Mouse (Mus musculus) embryonic facial prominence, embryonic 13.5 days (tissue): ENCODE results near the gene Lrrc14b. TPM values are rescaled to one million over a fixed set of nuclear protein-coding genes. Genes with fewer than 3 reads are reported as not detected.

Experiments used
- ATAC-seq: fragments of 200-750 bp; cut with Nextera tagmentation; 2 replicates; pipeline ENCODE4 v1.8.0; 2017; ENCODE audit warnings: low read depth; ENCODE audit not compliant: insufficient number of reproducible peaks, insufficient read depth, low FRiP score, low TSS enrichment
- H3K27ac ChIP-seq: fragments of 300-500 bp; sonication (generic); 2 replicates; pipeline ENCODE4 v1.5.1; 2015; ENCODE audit warnings: moderate library complexity, mild to moderate bottlenecking, inconsistent platforms
- H3K27me3 ChIP-seq: fragments of 300-500 bp; sonication (generic); 2 replicates; pipeline ENCODE4 v1.6.1; 2015; ENCODE audit warnings: mild to moderate bottlenecking, inconsistent platforms
- H3K36me3 ChIP-seq: fragments of 300-500 bp; sonication (generic); 2 replicates; pipeline ENCODE4 v1.6.1; 2015; ENCODE audit warnings: mild to moderate bottlenecking, inconsistent platforms
- H3K4me1 ChIP-seq: fragments of 300-500 bp; sonication (generic); 2 replicates; pipeline ENCODE4 v1.6.1; 2015; ENCODE audit warnings: inconsistent platforms
- H3K4me2 ChIP-seq: fragments of 300-500 bp; sonication (generic); 2 replicates; pipeline ENCODE4 v1.6.1; 2015; ENCODE audit warnings: moderate library complexity, mild to moderate bottlenecking, inconsistent platforms
- H3K4me3 ChIP-seq: fragments of 300-500 bp; sonication (generic); 2 replicates; pipeline ENCODE4 v1.5.1; 2015; ENCODE audit warnings: mild to moderate bottlenecking, inconsistent platforms
- H3K9ac ChIP-seq: fragments of 300-500 bp; sonication (generic); 2 replicates; pipeline ENCODE4 v1.6.1; 2015; ENCODE audit warnings: mild to moderate bottlenecking, inconsistent platforms
- H3K9me3 ChIP-seq: fragments of 300-500 bp; sonication (generic); 2 replicates; pipeline ENCODE4 v1.6.1; 2016; ENCODE audit warnings: inconsistent platforms
- WGBS: fragments of 180-500 bp; shearing (Covaris S2); methylation state at CpG from one replicate; pipeline ENCODE4 v1.1.7; 2015; ENCODE audit warnings: mixed read lengths; 5-methylcytosine and 5-hydroxymethylcytosine counted together
- polyA plus RNA-seq: library from polyadenylated mRNA; unstranded; fragments of >200 nt; fragmentation: Nextera tagmentation; extraction: Ambion mirVana; gene quantifications from 2 replicates; pipeline ENCODE4 v1.2.1, GENCODE M21; 2015

The Lrrc14b gene
- not detected in 2 replicates for polyA plus RNA-seq

DNA sequence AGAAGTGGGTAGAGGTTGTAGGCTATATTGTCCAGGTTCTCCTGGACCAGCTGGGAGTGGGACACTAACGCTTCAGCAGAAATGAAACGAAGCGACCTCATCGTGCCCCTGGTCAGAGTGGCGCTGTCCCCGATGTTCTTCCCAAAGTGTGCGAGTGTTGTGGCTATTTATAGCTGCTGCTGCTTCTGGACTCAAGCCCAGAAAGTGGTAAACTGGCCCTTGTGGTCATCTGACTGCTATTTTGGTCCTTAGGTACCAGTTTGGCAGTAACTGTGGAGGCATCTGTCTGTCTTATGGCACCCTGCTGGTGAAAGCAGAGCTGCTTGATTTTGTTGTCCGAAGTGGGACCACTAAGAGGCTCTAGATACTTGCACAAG lies at the start of gene Lrrc14b:
TSS of gene Lrrc14b (minus strand) at position 147 of the 377 bp plus-strand sequence.
- H3K4me2 ChIP-seq: no peak within 1 kb of the TSS
- peaks cover 41% of the 10 kb centered on the region for H3K36me3 ChIP-seq
- no peak within 1 kb of the TSS for H3K9ac ChIP-seq
- no peaks in the 10 kb centered on the region for H3K4me1 ChIP-seq
- H3K9me3 ChIP-seq: no peaks in the 10 kb centered on the region
- 78% methylated on average over 8 of the region's 8 CpGs for WGBS
- no peak for ATAC-seq
- H3K27me3 ChIP-seq: no peaks in the 10 kb centered on the region
- H3K27ac ChIP-seq: no peak within 1 kb of the TSS
- H3K4me3 ChIP-seq: no peak within 1 kb of the TSS

DNA sequence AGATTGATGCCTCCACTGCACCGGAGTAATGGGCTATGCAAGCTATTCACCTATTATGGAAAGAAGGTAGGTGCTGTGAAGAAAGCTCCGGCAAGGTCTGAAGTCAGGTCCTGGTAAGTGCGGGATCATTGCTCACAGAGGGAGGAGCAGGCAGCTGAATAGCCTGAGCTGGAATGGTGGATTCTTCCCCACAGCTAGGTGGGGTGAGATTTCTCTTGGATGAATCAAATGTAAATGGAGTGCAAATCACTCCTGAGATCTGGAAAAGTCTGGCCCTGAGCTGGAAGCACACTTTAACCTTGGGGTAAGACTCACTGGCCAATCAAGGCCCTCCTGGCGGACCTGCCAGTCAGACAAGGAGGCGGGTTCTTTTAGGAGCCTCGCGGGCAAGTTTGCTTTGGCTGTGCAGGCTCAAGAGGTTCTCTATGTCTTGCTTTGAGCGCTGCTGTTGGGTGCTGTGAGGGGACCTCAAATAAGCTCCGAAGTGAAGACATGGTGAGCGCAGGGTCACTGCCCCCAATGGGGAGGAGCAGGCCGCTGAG lies 35.6 kb upstream of the Lrrc14b start, which contains the start of gene Ftl1-ps1:
TSS of gene Ftl1-ps1 (plus strand) at position 397 of the 542 bp plus-strand sequence.
- WGBS: 10% methylated on average over 11 of the region's 11 CpGs
- H3K27me3 ChIP-seq: no peaks in the 10 kb centered on the region
- ATAC-seq: no peak
- H3K4me2 ChIP-seq: peak within 1 kb of the TSS; percentile 32
- H3K9me3 ChIP-seq: no peaks in the 10 kb centered on the region
- no peak within 1 kb of the TSS; the same call in 1 of the 2 replicates for H3K4me3 ChIP-seq
- H3K27ac ChIP-seq: no peak within 1 kb of the TSS
- no peaks in the 10 kb centered on the region for H3K36me3 ChIP-seq
- no peaks in the 10 kb centered on the region for H3K4me1 ChIP-seq
- no peak within 1 kb of the TSS for H3K9ac ChIP-seq

DNA sequence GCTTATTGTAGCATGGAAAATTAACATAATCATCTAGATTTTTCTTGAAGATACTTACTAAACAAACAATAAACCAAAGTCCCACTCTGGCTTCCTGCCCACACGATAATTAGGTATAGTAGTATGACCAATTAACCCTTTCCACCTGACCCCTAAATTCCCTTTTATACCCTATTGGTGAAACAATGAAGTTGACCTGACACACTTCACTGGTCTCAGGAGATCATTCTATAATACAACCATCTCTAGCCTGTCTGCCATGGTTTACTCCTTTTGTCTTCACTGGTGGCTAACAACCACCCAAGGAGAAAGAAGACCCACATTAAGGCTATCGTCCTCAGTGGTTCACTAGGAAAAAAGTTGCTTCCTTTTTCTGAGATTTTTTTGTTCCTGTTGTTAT lies 27.4 kb upstream of the Lrrc14b start:
- no peak for ATAC-seq
- H3K4me1 ChIP-seq: 0 out of 2 replicates have a peak, but pooled peaks cover 3% of the 10 kb centered on the region
- H3K36me3 ChIP-seq: no peaks in the 10 kb centered on the region
- H3K9me3 ChIP-seq: no peaks in the 10 kb centered on the region
- 77% methylated on average over 2 of the region's 2 CpGs for WGBS
- H3K27me3 ChIP-seq: no peaks in the 10 kb centered on the region
- no peak overlapping the region for H3K4me2 ChIP-seq
- no peak overlapping the region for H3K9ac ChIP-seq
- no peak overlapping the region for H3K27ac ChIP-seq
- H3K4me3 ChIP-seq: no peak overlapping the region

DNA sequence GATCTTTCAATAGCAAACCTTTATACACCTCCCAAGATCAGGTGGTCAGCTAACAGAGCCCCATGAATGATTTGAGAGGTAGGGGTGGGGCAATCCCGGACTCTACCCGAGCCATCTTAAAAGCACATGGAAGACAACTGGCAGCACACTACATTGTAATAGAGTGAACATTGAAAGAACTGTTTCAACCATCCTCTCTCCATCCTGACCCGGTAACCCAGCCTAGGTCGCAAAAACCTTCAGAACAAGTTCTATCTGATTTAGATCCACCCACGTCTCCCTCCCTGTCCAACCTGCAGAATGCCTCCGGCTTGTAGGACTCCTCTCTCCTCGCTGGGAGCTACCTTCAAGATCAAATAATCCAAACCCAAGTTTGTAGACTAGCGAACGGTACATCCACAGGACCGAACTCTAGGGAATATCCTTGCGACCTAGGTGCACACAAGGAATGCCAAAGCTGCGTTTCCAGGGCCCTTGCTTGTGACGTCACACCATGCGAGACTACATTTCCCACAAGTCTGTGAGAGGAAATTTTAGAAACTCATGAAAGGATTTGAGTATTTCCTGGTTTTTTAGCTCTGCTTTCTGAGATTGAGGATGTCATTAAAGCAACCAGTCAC lies 26.7 kb upstream of the Lrrc14b start, which contains the start of gene Zfp72:
TSS of gene Zfp72 (minus strand) at position 466 of the 620 bp plus-strand sequence.
- ATAC-seq: peak; percentile 86; the same call in 1 of the 2 replicates
- WGBS: 2% methylated on average over 14 of the region's 14 CpGs
- Histone ChIP-seq H3K4me2 (peak within 1 kb of the TSS; percentile 67), H3K9me3 (no peaks in the 10 kb centered on the region), H3K36me3 (no peaks in the 10 kb centered on the region), H3K4me3 (peak within 1 kb of the TSS; percentile 73), H3K4me1 (0 out of 2 replicates have a peak, but pooled peaks cover 3% of the 10 kb centered on the region), H3K27ac (no peak within 1 kb of the TSS), H3K9ac (peak within 1 kb of the TSS; percentile 76), H3K27me3 (no peaks in the 10 kb centered on the region)

DNA sequence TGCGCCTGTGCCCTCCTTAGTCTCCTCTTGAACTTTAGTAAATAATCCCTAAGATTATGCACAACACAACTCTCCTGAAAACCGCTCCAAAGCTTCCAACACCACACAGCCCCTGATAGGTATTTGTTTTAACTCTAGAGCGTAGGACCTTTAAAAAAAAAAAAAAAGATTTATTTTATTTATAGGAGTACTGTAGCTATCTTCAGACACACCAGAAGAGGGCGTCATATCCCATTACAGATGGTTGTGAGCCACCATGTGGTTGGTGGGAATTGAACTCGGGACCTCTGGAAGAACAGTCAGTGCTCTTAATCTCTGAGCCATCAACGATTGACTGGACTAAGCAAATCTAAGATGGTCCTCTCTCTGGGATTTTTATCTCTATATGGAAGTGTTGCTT lies 25.9 kb upstream of the Lrrc14b start:
- ATAC-seq: no peak
- peak overlapping the region; percentile 73 for H3K4me3 ChIP-seq
- no peaks in the 10 kb centered on the region for H3K36me3 ChIP-seq
- H3K9ac ChIP-seq: peak overlapping the region; percentile 76; the same call in 1 of the 2 replicates
- no peaks in the 10 kb centered on the region for H3K9me3 ChIP-seq
- WGBS: 66% methylated on average over 6 of the region's 6 CpGs
- no peaks in the 10 kb centered on the region for H3K27me3 ChIP-seq
- H3K4me1 ChIP-seq: 0 out of 2 replicates have a peak, but pooled peaks cover 3% of the 10 kb centered on the region
- H3K4me2 ChIP-seq: peak overlapping the region; percentile 67
- H3K27ac ChIP-seq: no peak overlapping the region

DNA sequence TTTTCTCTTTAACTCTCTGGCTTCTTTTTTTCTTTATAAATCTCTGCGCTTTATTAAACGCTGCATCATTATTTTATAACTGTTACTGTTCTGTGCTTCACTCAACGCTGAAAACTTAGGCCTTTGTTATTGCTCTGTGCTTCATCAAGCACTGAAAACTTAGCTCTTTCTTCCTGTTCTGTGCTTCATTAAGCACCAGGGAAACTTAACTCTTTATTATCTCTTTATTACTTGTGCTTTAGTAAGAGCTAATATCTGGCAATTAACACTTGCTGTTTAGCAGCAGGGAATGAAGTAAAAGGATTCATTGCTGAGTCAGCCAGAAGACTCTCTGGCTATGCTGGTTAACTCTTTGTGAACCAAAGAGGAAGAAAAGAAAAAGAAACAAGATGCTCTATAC lies 18.5 kb upstream of the Lrrc14b start:
- H3K4me2 ChIP-seq: no peak overlapping the region
- no peak overlapping the region for H3K9ac ChIP-seq
- H3K4me3 ChIP-seq: no peak overlapping the region
- no peaks in the 10 kb centered on the region; the same call in 1 of the 2 replicates for H3K36me3 ChIP-seq
- H3K27me3 ChIP-seq: no peaks in the 10 kb centered on the region
- WGBS: 49% methylated on average over 3 of the region's 3 CpGs
- no peak for ATAC-seq
- H3K4me1 ChIP-seq: peaks cover 7% of the 10 kb centered on the region; the same call in 1 of the 2 replicates
- peak overlapping the region; percentile 34 for H3K27ac ChIP-seq
- no peaks in the 10 kb centered on the region for H3K9me3 ChIP-seq

DNA sequence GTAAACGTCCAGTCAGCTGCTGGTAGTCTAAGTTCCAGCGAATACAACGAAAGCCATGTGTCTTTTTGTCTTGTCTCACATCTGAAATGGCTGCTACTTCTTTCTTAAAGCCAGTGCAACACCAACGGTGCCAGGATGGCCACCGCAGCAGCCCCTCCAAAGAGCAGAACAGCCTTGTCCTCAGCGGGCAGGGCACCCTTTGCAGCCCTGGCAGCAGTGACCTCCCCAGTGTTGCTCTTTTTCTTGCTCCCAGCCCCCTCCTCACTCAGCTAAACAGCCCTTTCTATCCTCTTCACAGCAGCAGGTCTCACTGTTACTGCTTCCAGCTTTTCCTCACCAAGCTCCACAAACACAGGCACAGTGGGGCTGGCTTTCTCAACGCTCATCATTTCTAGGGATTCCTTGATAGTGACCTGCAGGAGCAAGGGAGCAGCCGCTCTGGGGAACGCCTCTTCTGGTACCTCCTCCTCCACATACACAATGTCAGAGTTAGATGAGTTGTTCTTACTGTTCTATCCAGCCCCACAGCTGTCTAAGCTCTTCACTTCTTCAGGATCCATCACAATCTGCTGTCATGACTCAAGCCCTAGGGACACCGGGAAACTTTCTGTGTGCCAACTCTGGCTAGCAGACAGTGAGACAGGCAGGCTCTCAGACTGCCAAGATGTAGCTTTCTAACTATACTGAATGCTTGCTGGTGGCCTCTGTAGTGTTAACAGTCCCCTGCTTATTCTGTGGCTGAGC lies 17.9 kb upstream of the Lrrc14b start:
- peaks cover 7% of the 10 kb centered on the region; the same call in 1 of the 2 replicates for H3K4me1 ChIP-seq
- H3K36me3 ChIP-seq: no peaks in the 10 kb centered on the region; the same call in 1 of the 2 replicates
- H3K4me3 ChIP-seq: no peak overlapping the region
- H3K9ac ChIP-seq: 0 out of 2 replicates have a peak overlapping the region, but pooled peaks have one; percentile 41
- H3K27me3 ChIP-seq: no peaks in the 10 kb centered on the region
- no peak for ATAC-seq
- peak overlapping the region; percentile 34 for H3K27ac ChIP-seq
- WGBS: 74% methylated on average over 10 of the region's 10 CpGs
- no peak overlapping the region for H3K4me2 ChIP-seq
- no peaks in the 10 kb centered on the region for H3K9me3 ChIP-seq

DNA sequence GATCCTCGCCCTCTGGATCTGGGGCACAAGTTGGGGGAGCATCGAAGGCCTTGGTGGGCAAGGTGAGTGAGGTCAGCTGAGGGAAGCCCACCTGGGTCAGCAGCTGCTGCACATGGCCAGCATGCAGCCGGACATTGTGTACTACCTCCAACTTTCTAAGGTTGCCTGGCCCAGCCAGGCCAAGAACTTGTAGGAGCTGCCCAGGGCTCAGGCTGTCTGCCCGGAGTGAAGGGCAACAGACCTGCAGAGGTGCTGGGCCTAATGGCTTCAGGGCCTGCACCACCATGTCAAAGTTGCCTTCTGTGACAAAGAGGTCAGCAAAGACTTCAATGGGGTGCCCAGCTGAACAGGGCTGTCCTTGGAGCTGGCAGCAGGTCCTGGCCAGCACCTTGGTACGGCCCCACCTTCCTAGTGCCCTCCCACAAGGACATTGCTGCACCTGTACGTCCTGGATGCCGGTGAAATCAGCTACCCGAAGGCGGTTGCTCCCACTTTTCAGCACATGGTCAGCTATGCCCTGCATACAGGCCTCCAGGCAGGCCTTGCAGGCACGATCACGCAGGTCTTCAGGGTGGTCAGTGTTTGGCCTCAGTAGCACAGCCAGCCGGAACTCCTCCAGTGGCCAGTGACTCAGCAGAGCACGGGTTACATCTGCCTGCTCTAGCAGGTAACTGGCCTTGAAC lies 488 bp downstream of the Lrrc14b start:
- H3K27ac ChIP-seq: no peak overlapping the region
- no peaks in the 10 kb centered on the region for H3K27me3 ChIP-seq
- no peak for ATAC-seq
- no peaks in the 10 kb centered on the region for H3K4me1 ChIP-seq
- no peaks in the 10 kb centered on the region for H3K9me3 ChIP-seq
- no peak overlapping the region for H3K4me3 ChIP-seq
- H3K4me2 ChIP-seq: no peak overlapping the region
- H3K36me3 ChIP-seq: peaks cover 46% of the 10 kb centered on the region
- H3K9ac ChIP-seq: no peak overlapping the region
- WGBS: 93% methylated on average over 13 of the region's 13 CpGs

DNA sequence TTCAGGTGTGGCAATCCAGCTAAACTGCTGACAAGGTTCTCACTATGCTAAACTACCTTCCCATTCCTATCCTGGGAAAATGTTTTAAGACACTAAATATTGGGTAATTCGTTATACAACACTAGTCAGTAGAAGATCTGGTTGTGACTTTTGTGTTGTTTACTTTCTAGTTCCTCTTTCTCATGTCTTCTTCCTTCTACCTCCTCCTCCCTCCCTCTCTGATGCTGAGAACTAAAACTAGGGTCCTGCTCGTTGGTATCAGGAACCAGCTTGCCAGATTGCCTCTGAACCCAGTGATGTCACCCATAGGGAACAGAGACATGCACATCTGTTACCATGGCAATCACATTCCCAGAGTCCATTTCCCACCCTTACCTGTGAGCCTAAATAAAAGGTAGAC lies 1.6 kb downstream of the Lrrc14b start:
- ATAC-seq: no peak
- Histone ChIP-seq H3K27me3 (no peaks in the 10 kb centered on the region), H3K4me2 (no peak overlapping the region), H3K9me3 (no peaks in the 10 kb centered on the region), H3K27ac (no peak overlapping the region), H3K4me1 (no peaks in the 10 kb centered on the region), H3K36me3 (peaks cover 52% of the 10 kb centered on the region), H3K9ac (no peak overlapping the region), H3K4me3 (no peak overlapping the region)
- WGBS: 85% methylated on average over 2 of the region's 2 CpGs

DNA sequence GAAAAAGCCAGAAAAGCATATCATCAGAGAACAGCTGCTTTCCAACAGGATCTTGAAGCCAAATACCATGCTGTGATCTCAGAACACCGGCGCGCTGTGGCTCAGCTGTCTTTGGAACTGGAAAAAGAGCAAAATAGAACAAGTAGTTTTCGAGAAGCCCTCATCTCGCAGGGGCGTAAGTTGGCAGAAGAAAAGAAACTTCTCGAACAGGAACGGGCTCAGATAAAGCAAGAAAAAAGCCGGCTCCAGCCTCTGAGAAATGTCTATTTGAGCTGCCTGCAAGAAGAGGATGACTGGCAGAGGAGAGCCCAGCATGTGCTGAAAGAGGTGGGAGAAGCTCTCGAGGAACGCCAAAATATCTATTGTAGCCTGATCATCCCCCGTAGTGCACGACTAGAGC lies 7.3 kb downstream of the Lrrc14b start:
- ATAC-seq: no peak
- 95% methylated on average over 13 of the region's 13 CpGs for WGBS
- Histone ChIP-seq H3K9me3 (no peaks in the 10 kb centered on the region), H3K27me3 (no peaks in the 10 kb centered on the region), H3K9ac (no peak overlapping the region), H3K4me3 (no peak overlapping the region), H3K27ac (no peak overlapping the region), H3K36me3 (peaks cover 65% of the 10 kb centered on the region), H3K4me2 (no peak overlapping the region), H3K4me1 (no peaks in the 10 kb centered on the region)

DNA sequence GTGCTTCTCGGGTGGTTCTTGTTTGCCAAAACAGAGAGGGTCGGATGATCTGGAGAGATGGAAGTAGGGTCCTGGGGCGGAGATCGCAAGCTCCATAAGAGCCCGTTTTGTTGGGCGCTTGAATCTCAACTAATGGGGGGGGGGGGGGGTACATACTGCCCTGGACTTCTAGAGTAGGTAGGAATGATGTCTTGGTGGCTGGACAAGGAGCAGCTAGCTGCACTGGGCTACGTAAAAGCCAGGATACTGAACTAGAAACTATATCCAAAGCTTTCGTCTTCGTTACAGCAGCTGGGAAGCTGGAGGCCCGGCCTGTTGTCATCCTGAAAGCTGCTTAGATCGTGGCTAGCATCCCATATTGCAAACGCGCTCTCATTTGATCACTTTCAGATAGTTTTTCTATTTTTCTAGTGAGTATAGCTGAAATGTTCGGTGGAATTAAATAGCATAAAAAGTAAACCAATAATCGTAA lies 13.3 kb downstream of the Lrrc14b start:
- no peak for ATAC-seq
- peak overlapping the region; percentile 84; the same call in 1 of the 2 replicates for H3K27ac ChIP-seq
- H3K36me3 ChIP-seq: peaks cover 21% of the 10 kb centered on the region
- peak overlapping the region; percentile 81 for H3K4me2 ChIP-seq
- H3K27me3 ChIP-seq: no peaks in the 10 kb centered on the region
- H3K4me3 ChIP-seq: peak overlapping the region; percentile 76
- WGBS: 1% methylated on average over 15 of the region's 15 CpGs
- H3K4me1 ChIP-seq: peaks cover 21% of the 10 kb centered on the region
- H3K9me3 ChIP-seq: no peaks in the 10 kb centered on the region
- peak overlapping the region; percentile 93 for H3K9ac ChIP-seq
